Mouse (Mus musculus) kidney, adult 2 months (tissue): ENCODE measurements around the gene Galnt16.

Experiments
- CTCF ChIP-seq: fragments of 200-500 bp; conservative IDR thresholded peaks from 2 replicates; pipeline ENCODE4 v1.5.1; 2011; ENCODE audit warnings: low read depth, mild to moderate bottlenecking, control low read depth, low read length, moderate library complexity, mixed read lengths; ENCODE audit not compliant: insufficient read depth, insufficient read length
- POLR2A ChIP-seq: fragments of 200-500 bp; IDR thresholded peaks from one replicate; pipeline ENCODE4 v1.6.1; 2011; ENCODE audit warnings: low read depth, low read length, control low read depth

DNA sequence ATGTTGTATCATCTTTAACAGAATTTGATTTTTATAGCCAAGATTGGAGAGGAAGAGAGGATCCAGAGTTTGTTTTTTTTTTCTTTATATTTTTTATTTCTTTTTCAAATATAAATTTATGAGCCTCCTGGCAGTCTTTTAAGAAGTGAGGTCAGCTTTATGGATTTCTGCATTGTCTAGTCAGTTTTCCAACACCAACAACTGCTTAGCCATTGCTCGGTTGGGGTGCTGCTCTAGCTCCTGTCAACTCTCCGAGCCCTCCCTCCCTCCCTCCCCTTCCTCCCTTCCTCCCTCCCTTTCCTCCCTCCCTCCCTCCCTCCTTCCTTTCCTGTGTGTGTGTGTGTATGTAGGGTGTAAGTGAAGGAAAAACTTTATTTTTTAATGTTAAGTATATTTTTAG, 43.8 kb downstream of the Galnt16 start:
- no peak for TF ChIP-seq CTCF
- TF ChIP-seq POLR2A, result no peak
